Mouse (Mus musculus): ENCODE measurements around the gene Rps11. TPM values are rescaled to one million over a fixed set of nuclear protein-coding genes. Genes with fewer than 3 reads are reported as not detected.

Rps11 gene
- total RNA-seq, 1 experiment = 1,746 TPM

- in situ Hi-C loops (cut with MboI; ENCODE audit: low sequenced_read_pairs in 2 of 2, unreplicated experiment in 2 of 2) = no loop called here
- Histone ChIP-seq H3K27ac (ENCODE audit: insufficient read depth, low read depth, low read length, poor library complexity, severe bottlenecking) (no peak overlapping the region), H3K9me3 (ENCODE audit: control insufficient read depth, insufficient read depth, low read depth, low read length) (no peaks in the 10 kb centered on the region), H3K36me3 (ENCODE audit: control insufficient read depth, insufficient read depth, low read length, poor library complexity, severe bottlenecking) (peaks cover 11% of the 10 kb centered on the region), H3K4me1 (ENCODE audit: control insufficient read depth in 2 of 2, insufficient read depth in 2 of 2, low read length in 2 of 2, poor library complexity in 1 of 2) (peaks cover 0 to 6% of the 10 kb centered on the region in 2 experiments; a peak in 2 of 4 replicates), H3K4me3 (ENCODE audit: insufficient read depth in 1 of 2, low read depth in 1 of 2, low read length in 2 of 2, poor library complexity in 1 of 2, severe bottlenecking in 1 of 2) (no peak overlapping the region), H3K9ac (ENCODE audit: insufficient read depth, low read depth, low read length, poor library complexity, severe bottlenecking) (no peak overlapping the region)
- no peak for TF ChIP-seq ZNF384 (IDR thresholded peaks at IDR 0.05; ENCODE audit: low read depth, low read length)
- TF ChIP-seq ZC3H11A (IDR thresholded peaks at IDR 0.05; ENCODE audit: borderline replicate concordance, low read depth, low read length) = no peak
- TF ChIP-seq HCFC1 (IDR thresholded peaks at IDR 0.05; ENCODE audit: borderline replicate concordance, insufficient read depth, low read length) = no peak
- TF ChIP-seq CHD2 (IDR thresholded peaks at IDR 0.05; ENCODE audit: low read depth, low read length) = no peak
- no peak for TF ChIP-seq MAFK (IDR thresholded peaks at IDR 0.05; ENCODE audit: insufficient read depth, low read depth, low read length)
- no peak for DNase-seq (ENCODE audit: low read depth, low spot score)
Observed at GRCm38 (mm10) chr7:45156206-45156605, 32.0 kb upstream of the Rps11 start.

GRCm38 (mm10) chr7:45155590-45155989, 31.4 kb upstream of the Rps11 start:
- H3K4me1 ChIP-seq (ENCODE audit: control insufficient read depth in 2 of 2, insufficient read depth in 2 of 2, low read length in 2 of 2, poor library complexity in 1 of 2) = peaks cover 1 to 7% of the 10 kb centered on the region in 2 experiments; a peak in 3 of 4 replicates
- in situ Hi-C loops (cut with MboI; ENCODE audit: low sequenced_read_pairs in 2 of 2, unreplicated experiment in 2 of 2) = no loop called here
- peak; percentile 72 for DNase-seq (ENCODE audit: low read depth, low spot score)
- peak overlapping the region; percentile 44; the same call in 1 of the 2 replicates for H3K9ac ChIP-seq (ENCODE audit: insufficient read depth, low read depth, low read length, poor library complexity, severe bottlenecking)
- H3K27ac ChIP-seq (ENCODE audit: insufficient read depth, low read depth, low read length, poor library complexity, severe bottlenecking) = no peak overlapping the region
- no peaks in the 10 kb centered on the region for H3K9me3 ChIP-seq (ENCODE audit: control insufficient read depth, insufficient read depth, low read depth, low read length)
- H3K4me3 ChIP-seq (ENCODE audit: insufficient read depth in 1 of 2, low read depth in 1 of 2, low read length in 2 of 2, poor library complexity in 1 of 2, severe bottlenecking in 1 of 2) = peak overlapping the region in 1 of 2 experiments; percentile 37; a peak in 2 of 4 replicates
- TF ChIP-seq CHD2 (IDR thresholded peaks at IDR 0.05; ENCODE audit: low read depth, low read length) = no peak
- TF ChIP-seq MAFK (IDR thresholded peaks at IDR 0.05; ENCODE audit: insufficient read depth, low read depth, low read length) = no peak
- no peak for TF ChIP-seq HCFC1 (IDR thresholded peaks at IDR 0.05; ENCODE audit: borderline replicate concordance, insufficient read depth, low read length)
- TF ChIP-seq ZNF384 (IDR thresholded peaks at IDR 0.05; ENCODE audit: low read depth, low read length) = no peak
- no peak for TF ChIP-seq ZC3H11A (IDR thresholded peaks at IDR 0.05; ENCODE audit: borderline replicate concordance, low read depth, low read length)
- H3K36me3 ChIP-seq (ENCODE audit: control insufficient read depth, insufficient read depth, low read length, poor library complexity, severe bottlenecking) = peaks cover 11% of the 10 kb centered on the region

GRCm38 (mm10) chr7:45154993-45155514, 30.8 kb upstream of the Rps11 start:
- peak; percentile 73 for DNase-seq (ENCODE audit: low read depth, low spot score)
- no peaks in the 10 kb centered on the region for H3K9me3 ChIP-seq (ENCODE audit: control insufficient read depth, insufficient read depth, low read depth, low read length)
- peaks cover 3 to 7% of the 10 kb centered on the region in 2 experiments; a peak in 3 of 4 replicates for H3K4me1 ChIP-seq (ENCODE audit: control insufficient read depth in 2 of 2, insufficient read depth in 2 of 2, low read length in 2 of 2, poor library complexity in 1 of 2)
- in situ Hi-C loops (cut with MboI; ENCODE audit: low sequenced_read_pairs in 2 of 2, unreplicated experiment in 2 of 2) = no loop called here
- H3K9ac ChIP-seq (ENCODE audit: insufficient read depth, low read depth, low read length, poor library complexity, severe bottlenecking) = peak overlapping the region; percentile 36; the same call in 1 of the 2 replicates
- peak overlapping the region; percentile 84 to 88; a peak in 3 of 4 replicates for H3K4me3 ChIP-seq (ENCODE audit: insufficient read depth in 1 of 2, low read depth in 1 of 2, low read length in 2 of 2, poor library complexity in 1 of 2, severe bottlenecking in 1 of 2)
- no peak overlapping the region for H3K27ac ChIP-seq (ENCODE audit: insufficient read depth, low read depth, low read length, poor library complexity, severe bottlenecking)
- H3K36me3 ChIP-seq (ENCODE audit: control insufficient read depth, insufficient read depth, low read length, poor library complexity, severe bottlenecking) = peaks cover 6% of the 10 kb centered on the region
- TF ChIP-seq HCFC1 (IDR thresholded peaks at IDR 0.05; ENCODE audit: borderline replicate concordance, insufficient read depth, low read length) (no peak), ZNF384 (IDR thresholded peaks at IDR 0.05; ENCODE audit: low read depth, low read length) (no peak), ZC3H11A (IDR thresholded peaks at IDR 0.05; ENCODE audit: borderline replicate concordance, low read depth, low read length) (no peak), CHD2 (IDR thresholded peaks at IDR 0.05; ENCODE audit: low read depth, low read length) (no peak), MAFK (IDR thresholded peaks at IDR 0.05; ENCODE audit: insufficient read depth, low read depth, low read length) (no peak)

- H3K9me3 ChIP-seq (ENCODE audit: control insufficient read depth, insufficient read depth, low read depth, low read length) = no peaks in the 10 kb centered on the region
- peaks cover 6% of the 10 kb centered on the region for H3K36me3 ChIP-seq (ENCODE audit: control insufficient read depth, insufficient read depth, low read length, poor library complexity, severe bottlenecking)
- DNase-seq (ENCODE audit: low read depth, low spot score) = peak; percentile 92
- peak within 1 kb of the TSS; percentile 84 to 88 for H3K4me3 ChIP-seq (ENCODE audit: insufficient read depth in 1 of 2, low read depth in 1 of 2, low read length in 2 of 2, poor library complexity in 1 of 2, severe bottlenecking in 1 of 2)
- in situ Hi-C loops (cut with MboI; ENCODE audit: low sequenced_read_pairs in 2 of 2, unreplicated experiment in 2 of 2) = no loop called here
- peaks cover 3 to 7% of the 10 kb centered on the region in 2 experiments; a peak in 3 of 4 replicates for H3K4me1 ChIP-seq (ENCODE audit: control insufficient read depth in 2 of 2, insufficient read depth in 2 of 2, low read length in 2 of 2, poor library complexity in 1 of 2)
- H3K27ac ChIP-seq (ENCODE audit: insufficient read depth, low read depth, low read length, poor library complexity, severe bottlenecking) = peak within 1 kb of the TSS; percentile 98
- peak within 1 kb of the TSS; percentile 97 for H3K9ac ChIP-seq (ENCODE audit: insufficient read depth, low read depth, low read length, poor library complexity, severe bottlenecking)
- peak; percentile 93 for TF ChIP-seq HCFC1 (IDR thresholded peaks at IDR 0.05; ENCODE audit: borderline replicate concordance, insufficient read depth, low read length)
- TF ChIP-seq ZC3H11A (IDR thresholded peaks at IDR 0.05; ENCODE audit: borderline replicate concordance, low read depth, low read length) = no peak
Observed at GRCm38 (mm10) chr7:45154096-45154992, 30.1 kb upstream of the Rps11 start, which contains the start of the genes Pih1d1 and Aldh16a1. Gene Pih1d1 (plus strand): TSS chr7:45154303. Gene Aldh16a1 (minus strand): TSS chr7:45154584.

Measured in ES-E14 (cell line).